Mouse (Mus musculus): ENCODE results near the gene Plekha6. TPM values are rescaled to one million over a fixed set of nuclear protein-coding genes. Genes with fewer than 3 reads are reported as not detected.
A peak's percentile ranks its signal among the peaks of the same experiment; 100 is the strongest.
"Not testable (repeated sequence)": the region's sequence is repeated elsewhere in the genome, so short reads cannot be mapped to it uniquely, and the experiment has no call there.

Plekha6 gene
- total RNA-seq, 1 experiment from 2014 or later: 3.5 TPM

- no peak for ATAC-seq (ENCODE audit: extremely low read depth, insufficient number of reproducible peaks, low FRiP score, poor library complexity, severe bottlenecking)
These were observed 165.1 kb downstream of the Plekha6 start for GRCm38 (mm10) chr1:133328896-133329637.

GRCm38 (mm10) chr1:133329638-133329964 is 165.6 kb downstream of the Plekha6 start:
- ATAC-seq (ENCODE audit: extremely low read depth, insufficient number of reproducible peaks, low FRiP score, poor library complexity, severe bottlenecking): no peak

GRCm38 (mm10) chr1:133331142-133331541 is 167.1 kb downstream of the Plekha6 start:
- ATAC-seq (ENCODE audit: extremely low read depth, insufficient number of reproducible peaks, low FRiP score, poor library complexity, severe bottlenecking): no peak

- no peak for ATAC-seq (ENCODE audit: extremely low read depth, insufficient number of reproducible peaks, low FRiP score, poor library complexity, severe bottlenecking)
These were observed 168.8 kb downstream of the Plekha6 start for GRCm38 (mm10) chr1:133332656-133333430.

- no peak for ATAC-seq (ENCODE audit: extremely low read depth, insufficient number of reproducible peaks, low FRiP score, poor library complexity, severe bottlenecking)
These were observed 169.9 kb downstream of the Plekha6 start for GRCm38 (mm10) chr1:133333937-133334336.

GRCm38 (mm10) chr1:133340403-133340802 is 176.4 kb downstream of the Plekha6 start:
- not testable (repeated sequence) for ATAC-seq (ENCODE audit: extremely low read depth, insufficient number of reproducible peaks, low FRiP score, poor library complexity, severe bottlenecking)

- ATAC-seq (ENCODE audit: extremely low read depth, insufficient number of reproducible peaks, low FRiP score, poor library complexity, severe bottlenecking): no peak
These were observed 180.3 kb downstream of the Plekha6 start for GRCm38 (mm10) chr1:133344357-133344756.

- no peak for ATAC-seq (ENCODE audit: extremely low read depth, insufficient number of reproducible peaks, low FRiP score, poor library complexity, severe bottlenecking)
These were observed 182.5 kb downstream of the Plekha6 start for GRCm38 (mm10) chr1:133346531-133346930.

GRCm38 (mm10) chr1:133347226-133347625 is 183.2 kb downstream of the Plekha6 start:
- no peak for ATAC-seq (ENCODE audit: extremely low read depth, insufficient number of reproducible peaks, low FRiP score, poor library complexity, severe bottlenecking)

- peak; percentile 69 for ATAC-seq (ENCODE audit: extremely low read depth, insufficient number of reproducible peaks, low FRiP score, poor library complexity, severe bottlenecking)
These were observed 183.9 kb downstream of the Plekha6 start for GRCm38 (mm10) chr1:133347693-133348520.

GRCm38 (mm10) chr1:133350210-133350609 is 186.2 kb downstream of the Plekha6 start, which contains the start of gene Ren1:
Gene Ren1 (plus strand): TSS chr1:133350510.
- ATAC-seq (ENCODE audit: extremely low read depth, insufficient number of reproducible peaks, low FRiP score, poor library complexity, severe bottlenecking): no peak

- no peak for ATAC-seq (ENCODE audit: extremely low read depth, insufficient number of reproducible peaks, low FRiP score, poor library complexity, severe bottlenecking)
These were observed 187.8 kb downstream of the Plekha6 start for GRCm38 (mm10) chr1:133351762-133352161.

Other genes starting within 250 kb of the Plekha6 start
- gene Mdm4, start 133.6 kb upstream of the Plekha6 start, total RNA-seq (2017): 312 and 322 TPM in 2 replicates
- 33.1 and 34.9 TPM in 2 replicates for gene Pik3c2b, start 118.5 kb upstream of the Plekha6 start, total RNA-seq (2017)
- 119 and 126 TPM in 2 replicates for gene Ppp1r15b, start 33.1 kb upstream of the Plekha6 start, total RNA-seq (2017)
- gene Golt1a, start 145.6 kb downstream of the Plekha6 start, total RNA-seq (2017): not detected in 2 replicates
- not detected in 2 replicates for gene Kiss1, start 157.7 kb downstream of the Plekha6 start, total RNA-seq (2017)
- gene Ren1, start 186.3 kb downstream of the Plekha6 start, total RNA-seq (2017): not detected in 2 replicates
- gene Etnk2, start 199.4 kb downstream of the Plekha6 start, total RNA-seq (2017): not detected in 2 replicates

All from neutrophil, adult 5-6 weeks (primary cell).